Mouse (Mus musculus) heart, embryonic 12.5 days (tissue): Measurements from ENCODE around the gene Gast. TPM values are rescaled to one million over a fixed set of nuclear protein-coding genes. Genes with fewer than 3 reads are reported as not detected.
A peak's percentile ranks its signal among the peaks of the same experiment; 100 is the strongest.
"Not testable (repeated sequence)": the region's sequence is repeated elsewhere in the genome, so short reads cannot be mapped to it uniquely, and the experiment has no call there.

Experiments
- ATAC-seq: fragments of 200-750 bp; cut with Nextera tagmentation; 2 replicates; pipeline ENCODE4 v1.8.0; 2017; ENCODE audit warnings: moderate TSS enrichment, moderate library complexity; ENCODE audit not compliant: insufficient number of reproducible peaks, low FRiP score
- H3K27ac ChIP-seq: fragments of 300-500 bp; sonication (generic); 2 replicates; pipeline ENCODE4 v1.5.1; 2016; ENCODE audit warnings: mild to moderate bottlenecking, moderate library complexity; ENCODE audit not compliant: poor library complexity, severe bottlenecking
- H3K27me3 ChIP-seq: fragments of 300-500 bp; sonication (generic); replicated peaks from 2 replicates; pipeline ENCODE4 v1.6.1; 2016; ENCODE audit warnings: mild to moderate bottlenecking, moderate library complexity
- H3K36me3 ChIP-seq: fragments of 300-500 bp; sonication (generic); 2 replicates; pipeline ENCODE4 v1.6.1; 2016; ENCODE audit warnings: mild to moderate bottlenecking, moderate library complexity
- H3K4me1 ChIP-seq: fragments of 300-500 bp; sonication (generic); replicated peaks from 2 replicates; pipeline ENCODE4 v1.6.1; 2016; ENCODE audit warnings: mild to moderate bottlenecking
- H3K4me2 ChIP-seq: fragments of 300-500 bp; sonication (generic); 2 replicates; pipeline ENCODE4 v1.6.1; 2016; ENCODE audit warnings: mild to moderate bottlenecking, moderate library complexity
- H3K4me3 ChIP-seq: fragments of 300-500 bp; sonication (generic); 2 replicates; pipeline ENCODE4 v1.5.1; 2016; ENCODE audit warnings: mild to moderate bottlenecking
- H3K9ac ChIP-seq: fragments of 300-500 bp; sonication (generic); 2 replicates; pipeline ENCODE4 v1.6.1; 2016; ENCODE audit warnings: mild to moderate bottlenecking, moderate library complexity
- H3K9me3 ChIP-seq: fragments of 300-500 bp; sonication (generic); replicated peaks from 2 replicates; pipeline ENCODE4 v1.6.1; 2016; ENCODE audit warnings: mild to moderate bottlenecking, moderate library complexity
- WGBS: fragments of 180-500 bp; shearing (Covaris S2); methylation state at CpG from one replicate; pipeline ENCODE4 v1.1.7; 2016; 5-methylcytosine and 5-hydroxymethylcytosine counted together
- polyA plus RNA-seq: library from polyadenylated mRNA; unstranded; fragments of >200 nt; fragmentation: Nextera tagmentation; extraction: Ambion mirVana; gene quantifications from 2 replicates; pipeline ENCODE4 v1.2.1, GENCODE M21; 2016

Gene Gast
- polyA plus RNA-seq, 1 experiment from 2014 or later = not detected

GRCm38 (mm10) chr11:100320701-100321410, 13.4 kb upstream of the Gast start:
- H3K4me1 ChIP-seq = peaks cover 11% of the 10 kb centered on the region; the same call in 1 of the 2 replicates
- peak overlapping the region; percentile 99 for H3K9ac ChIP-seq
- peak overlapping the region; percentile 91 for H3K4me3 ChIP-seq
- peaks cover 22% of the 10 kb centered on the region for H3K36me3 ChIP-seq
- peak overlapping the region; percentile 96 for H3K4me2 ChIP-seq
- WGBS = 18% methylated on average over 11 of the region's 11 CpGs
- H3K27me3 ChIP-seq, ATAC-seq, H3K9me3 ChIP-seq: not testable (repeated sequence)
- H3K27ac ChIP-seq = peak overlapping the region; percentile 100; the same call in 1 of the 2 replicates

- not testable (repeated sequence) for H3K4me3 ChIP-seq, H3K27me3 ChIP-seq, H3K9me3 ChIP-seq, ATAC-seq, H3K9ac ChIP-seq, H3K27ac ChIP-seq
- Histone ChIP-seq H3K36me3 (peaks cover 22% of the 10 kb centered on the region), H3K4me1 (peaks cover 12% of the 10 kb centered on the region; the same call in 1 of the 2 replicates), H3K4me2 (peak overlapping the region; percentile 96)
- 73% methylated on average over 7 of the region's 7 CpGs for whole genome bisulfite sequencing
These were observed 12.5 kb upstream of the Gast start for GRCm38 (mm10) chr11:100321479-100322305.

GRCm38 (mm10) chr11:100322591-100323258, 11.5 kb upstream of the Gast start:
- H3K27ac ChIP-seq = no peak overlapping the region
- ATAC-seq = no peak
- H3K4me3 ChIP-seq = no peak overlapping the region
- no peak overlapping the region for H3K4me2 ChIP-seq
- no peaks in the 10 kb centered on the region for H3K27me3 ChIP-seq
- peaks cover 23% of the 10 kb centered on the region for H3K4me1 ChIP-seq
- 69% methylated on average over 3 of the region's 3 CpGs for WGBS
- peaks cover 22% of the 10 kb centered on the region for H3K36me3 ChIP-seq
- H3K9ac ChIP-seq = no peak overlapping the region
- H3K9me3 ChIP-seq = no peaks in the 10 kb centered on the region

- 17% methylated on average over 3 of the region's 3 CpGs for WGBS
- ATAC-seq = no peak
- no peak overlapping the region for H3K27ac ChIP-seq
- no peak overlapping the region for H3K4me2 ChIP-seq
- no peak overlapping the region for H3K4me3 ChIP-seq
- no peak overlapping the region for H3K9ac ChIP-seq
- H3K36me3 ChIP-seq = peaks cover 22% of the 10 kb centered on the region
- peaks cover 23% of the 10 kb centered on the region for H3K4me1 ChIP-seq
- no peaks in the 10 kb centered on the region for H3K27me3 ChIP-seq
- H3K9me3 ChIP-seq = no peaks in the 10 kb centered on the region
These were observed 10.6 kb upstream of the Gast start for GRCm38 (mm10) chr11:100323578-100323977.

- Histone ChIP-seq H3K4me2 (no peak overlapping the region), H3K27ac (no peak overlapping the region), H3K9me3 (no peaks in the 10 kb centered on the region), H3K36me3 (peaks cover 22% of the 10 kb centered on the region), H3K27me3 (no peaks in the 10 kb centered on the region), H3K4me1 (peaks cover 23% of the 10 kb centered on the region), H3K9ac (no peak overlapping the region), H3K4me3 (no peak overlapping the region)
- WGBS = 71% methylated on average over 11 of the region's 11 CpGs
- no peak for ATAC-seq
These were observed 9.1 kb upstream of the Gast start for GRCm38 (mm10) chr11:100325062-100325629.

GRCm38 (mm10) chr11:100327316-100327715, 6.9 kb upstream of the Gast start:
- no peak overlapping the region for H3K4me2 ChIP-seq
- 37% methylated on average over 11 of the region's 11 CpGs for WGBS
- no peaks in the 10 kb centered on the region for H3K9me3 ChIP-seq
- ATAC-seq = no peak
- no peaks in the 10 kb centered on the region for H3K27me3 ChIP-seq
- no peak overlapping the region for H3K4me3 ChIP-seq
- no peak overlapping the region for H3K27ac ChIP-seq
- H3K36me3 ChIP-seq = peaks cover 4% of the 10 kb centered on the region
- H3K9ac ChIP-seq = no peak overlapping the region
- H3K4me1 ChIP-seq = peaks cover 12% of the 10 kb centered on the region

GRCm38 (mm10) chr11:100327761-100328160, 6.4 kb upstream of the Gast start:
- WGBS = 68% methylated on average over 6 of the region's 6 CpGs
- Histone ChIP-seq H3K4me3 (no peak overlapping the region), H3K9me3 (no peaks in the 10 kb centered on the region), H3K36me3 (no peaks in the 10 kb centered on the region; the same call in 1 of the 2 replicates), H3K27me3 (no peaks in the 10 kb centered on the region), H3K27ac (no peak overlapping the region), H3K4me1 (peaks cover 12% of the 10 kb centered on the region), H3K9ac (no peak overlapping the region), H3K4me2 (no peak overlapping the region)
- no peak for ATAC-seq

GRCm38 (mm10) chr11:100330235-100330634, 4.0 kb upstream of the Gast start:
- no peak overlapping the region for H3K27ac ChIP-seq
- 62% methylated on average over 16 of the region's 16 CpGs for whole genome bisulfite sequencing
- no peaks in the 10 kb centered on the region for H3K9me3 ChIP-seq
- H3K4me3 ChIP-seq = no peak overlapping the region
- no peak overlapping the region for H3K4me2 ChIP-seq
- H3K4me1 ChIP-seq = peaks cover 12% of the 10 kb centered on the region
- no peak overlapping the region for H3K9ac ChIP-seq
- no peaks in the 10 kb centered on the region for H3K27me3 ChIP-seq
- no peaks in the 10 kb centered on the region for H3K36me3 ChIP-seq
- no peak for ATAC-seq

GRCm38 (mm10) chr11:100330816-100331375, 3.3 kb upstream of the Gast start:
- not testable (repeated sequence) for H3K27me3 ChIP-seq, H3K9ac ChIP-seq, ATAC-seq, H3K9me3 ChIP-seq, H3K36me3 ChIP-seq, H3K27ac ChIP-seq, H3K4me3 ChIP-seq, H3K4me2 ChIP-seq
- peaks cover 15% of the 10 kb centered on the region for H3K4me1 ChIP-seq
- WGBS = 62% methylated on average over 8 of the region's 8 CpGs

GRCm38 (mm10) chr11:100332766-100333515, 1.3 kb upstream of the Gast start:
- Histone ChIP-seq H3K4me3 (no peak overlapping the region), H3K4me2 (no peak overlapping the region), H3K9ac (no peak overlapping the region), H3K4me1 (peaks cover 5% of the 10 kb centered on the region; the same call in 1 of the 2 replicates), H3K27me3 (no peaks in the 10 kb centered on the region), H3K27ac (no peak overlapping the region), H3K36me3 (no peaks in the 10 kb centered on the region), H3K9me3 (no peaks in the 10 kb centered on the region)
- WGBS = 63% methylated on average over 9 of the region's 9 CpGs
- ATAC-seq = no peak
